Mouse (Mus musculus) G1E (cell line): ENCODE measurements at regions not wholly inside any gene's neighbourhood (a gene's known extent, or its start where the extent isn't known, plus 50 kb on each side); places are given as distances from the start of the nearest gene placed in this dataset.
A peak's percentile ranks its signal among the peaks of the same experiment; 100 is the strongest.
"Not testable (repeated sequence)": the region's sequence is repeated elsewhere in the genome, so short reads cannot be mapped to it uniquely, and the experiment has no call there.

Experiments
- ATAC-seq: 2 replicates; pipeline ENCODE4 v1.8.0; 2016; ENCODE audit warnings: mild to moderate bottlenecking; ENCODE audit not compliant: insufficient number of reproducible peaks, poor library complexity, low FRiP score, severe bottlenecking; ENCODE audit errors: extremely low read depth
- DNase-seq: peaks from one replicate; pipeline ENCODE4 v3.0.0; 2012; ENCODE audit warnings: low spot score
- H3K27me3 ChIP-seq: 2 replicates; pipeline ENCODE4 v1.6.1; 2012; ENCODE audit warnings: mild to moderate bottlenecking, low read length, inconsistent platforms; ENCODE audit not compliant: insufficient read depth
- H3K36me3 ChIP-seq: replicated peaks from 2 replicates; pipeline ENCODE3; 2012; ENCODE audit warnings: mild to moderate bottlenecking, inconsistent platforms
- H3K4me1 ChIP-seq: 2 replicates; pipeline ENCODE4 v1.6.1; 2012; ENCODE audit warnings: low read depth, low read length, inconsistent platforms, mixed read lengths; ENCODE audit not compliant: insufficient read depth
- H3K4me3 ChIP-seq: 2 replicates; pipeline ENCODE4 v1.5.1; 2012; ENCODE audit warnings: low read depth, mild to moderate bottlenecking, inconsistent platforms, low read length, moderate library complexity, mixed read lengths
- H3K9me3 ChIP-seq: replicated peaks from 2 replicates; pipeline ENCODE4 v1.6.1; 2012; ENCODE audit warnings: inconsistent platforms

GRCm38 (mm10) chr6:11849143-11849542, 58.2 kb downstream of the Ndufa4 start:
- ATAC-seq, result peak; percentile 66
- not testable (repeated sequence) for H3K4me3 ChIP-seq

More at GRCm38 (mm10) chr6:11849143-11849542, 58.2 kb downstream of the Ndufa4 start:
- not testable (repeated sequence) for H3K27me3 ChIP-seq, H3K36me3 ChIP-seq, H3K9me3 ChIP-seq, DNase-seq, H3K4me1 ChIP-seq
